Mouse (Mus musculus): Measurements from ENCODE around the gene S100pbp.

The S100pbp gene

DNA sequence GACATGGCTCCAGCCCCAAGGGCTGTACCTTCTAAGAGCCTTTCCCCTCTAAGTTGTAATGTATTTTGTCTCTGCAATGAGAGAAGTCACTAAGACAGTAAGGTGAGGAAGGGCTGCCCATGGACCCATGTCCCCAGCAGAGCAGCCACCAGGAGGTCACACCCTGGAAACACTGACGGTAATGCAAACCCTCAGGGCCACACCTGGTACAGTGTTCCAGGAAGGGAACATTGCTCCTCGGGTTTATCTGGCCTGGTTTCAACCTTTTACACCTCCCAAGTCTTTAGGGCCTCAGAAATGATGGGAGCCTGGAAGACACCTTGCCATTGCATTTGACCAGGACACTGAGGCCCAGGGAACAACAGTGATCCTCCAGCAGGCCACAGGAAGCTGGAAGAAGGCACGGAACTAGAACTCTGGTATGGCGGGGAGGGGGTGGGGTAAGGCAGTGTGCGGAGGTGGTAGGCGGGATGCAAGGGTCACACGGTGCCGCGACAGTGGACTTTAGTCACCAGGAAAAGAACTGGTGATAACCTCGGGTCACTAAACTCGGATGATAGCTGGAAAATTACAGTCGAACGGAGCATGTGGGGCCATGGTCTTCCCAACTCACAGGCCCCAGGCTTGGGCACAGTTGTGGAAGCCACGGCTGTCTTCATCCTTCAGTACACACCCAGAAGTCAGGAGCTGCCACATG is 87.2 kb downstream of the S100pbp start:
- no peak for DNase-seq (ENCODE audit: low spot score in 2 of 2)

All from cerebellum, postnatal 4 days (tissue).